Mouse (Mus musculus): ENCODE data around the gene Cdc25b. TPM values are rescaled to one million over a fixed set of nuclear protein-coding genes. Genes with fewer than 3 reads are reported as not detected.

Gene Cdc25b
- total RNA-seq, 4 experiments from 2014 or later: 4.3 to 4.9 (median 4.5) TPM

- peak; percentile 95 for DNase-seq (ENCODE audit: low spot score)
Measured at GRCm38 (mm10) chr2:131159938-131160581, 26.7 kb upstream of the Cdc25b start, which contains the start of gene 1700037H04Rik. Gene 1700037H04Rik (minus strand): TSS chr2:131160081.

GRCm38 (mm10) chr2:131160671-131161111 lies 26.1 kb upstream of the Cdc25b start:
- peak; percentile 47 for DNase-seq (ENCODE audit: low spot score)

GRCm38 (mm10) chr2:131163924-131164323 lies 22.8 kb upstream of the Cdc25b start:
- DNase-seq (ENCODE audit: low spot score): no peak

DNA sequence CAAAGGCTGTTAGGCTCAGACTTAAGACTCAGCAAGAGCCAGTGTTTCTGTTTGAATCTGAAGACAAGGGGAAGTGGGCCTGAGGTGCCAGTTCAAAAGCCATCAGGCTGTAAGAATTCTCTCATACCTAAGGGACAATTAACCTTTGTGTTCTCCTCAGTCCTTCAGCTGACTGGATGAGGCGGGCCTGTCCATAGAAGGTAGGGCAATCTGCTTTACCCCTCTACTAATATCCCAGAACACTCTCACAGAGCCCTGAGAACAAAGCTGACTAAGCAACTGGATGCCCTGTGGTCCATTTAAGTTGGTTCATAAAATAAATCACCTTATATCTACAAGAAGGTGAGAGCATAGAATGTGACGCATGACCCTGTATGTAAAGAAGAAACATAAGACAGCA lies 20.6 kb upstream of the Cdc25b start:
- DNase-seq (ENCODE audit: low spot score): no peak

GRCm38 (mm10) chr2:131167984-131168383 lies 18.8 kb upstream of the Cdc25b start:
- no peak for DNase-seq (ENCODE audit: low spot score)

DNA sequence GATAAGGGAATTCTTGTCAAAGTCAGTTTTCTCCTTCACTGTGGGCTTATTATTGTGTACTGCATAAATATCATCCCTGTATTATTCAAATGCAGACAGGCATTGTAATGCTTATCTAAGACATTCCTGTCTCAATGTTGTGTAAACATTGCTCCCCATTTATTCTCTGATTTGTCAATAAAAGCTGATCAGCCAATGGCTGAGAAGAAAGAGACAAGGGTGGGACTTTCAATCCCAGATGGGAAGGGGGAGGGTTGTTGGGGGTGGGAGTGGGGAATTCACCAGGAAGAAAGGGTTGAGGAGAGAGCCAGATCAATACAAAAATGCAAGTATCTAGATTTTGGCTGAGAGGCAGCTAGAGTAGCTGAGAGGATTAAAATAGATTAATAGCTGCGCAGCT lies 17.8 kb upstream of the Cdc25b start:
- no peak for DNase-seq (ENCODE audit: low spot score)

- DNase-seq (ENCODE audit: low spot score): no peak
Measured at GRCm38 (mm10) chr2:131170936-131171335, 15.8 kb upstream of the Cdc25b start.

DNA sequence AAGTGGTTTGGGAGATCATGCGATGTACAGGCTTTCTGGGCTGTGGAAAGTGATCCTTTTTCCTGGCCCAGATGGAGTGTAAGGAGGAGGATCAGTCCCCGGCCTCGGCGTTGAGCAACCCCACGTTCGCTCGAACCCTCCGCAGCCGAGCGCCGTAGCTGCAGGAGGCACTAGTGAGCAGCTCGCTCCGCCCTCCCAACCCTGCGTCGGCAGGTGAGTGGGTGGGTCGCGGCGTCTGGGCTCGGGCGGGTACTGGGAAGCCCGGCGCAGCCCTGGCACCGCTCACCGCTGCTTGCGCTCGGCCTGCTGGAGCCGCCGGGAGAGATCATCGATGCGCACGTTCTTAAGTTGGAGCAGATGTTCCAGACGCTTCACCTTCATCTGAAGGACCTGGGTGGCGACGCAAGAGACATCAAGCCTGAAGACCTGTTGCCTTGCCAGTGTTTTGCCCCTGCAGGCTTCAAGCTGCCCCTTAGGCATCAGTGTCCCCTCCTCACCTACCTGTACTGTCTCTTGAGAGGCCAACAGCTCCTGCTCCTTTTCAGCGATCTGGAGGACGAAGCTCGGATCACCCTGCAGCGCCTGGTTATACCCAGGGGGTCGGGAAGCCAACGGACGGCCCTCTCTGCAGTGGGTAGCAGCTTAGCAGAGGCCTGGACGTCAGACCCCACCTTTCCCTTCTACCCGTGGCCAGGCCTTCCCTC lies 15.2 kb upstream of the Cdc25b start:
- DNase-seq (ENCODE audit: low spot score): no peak

DNA sequence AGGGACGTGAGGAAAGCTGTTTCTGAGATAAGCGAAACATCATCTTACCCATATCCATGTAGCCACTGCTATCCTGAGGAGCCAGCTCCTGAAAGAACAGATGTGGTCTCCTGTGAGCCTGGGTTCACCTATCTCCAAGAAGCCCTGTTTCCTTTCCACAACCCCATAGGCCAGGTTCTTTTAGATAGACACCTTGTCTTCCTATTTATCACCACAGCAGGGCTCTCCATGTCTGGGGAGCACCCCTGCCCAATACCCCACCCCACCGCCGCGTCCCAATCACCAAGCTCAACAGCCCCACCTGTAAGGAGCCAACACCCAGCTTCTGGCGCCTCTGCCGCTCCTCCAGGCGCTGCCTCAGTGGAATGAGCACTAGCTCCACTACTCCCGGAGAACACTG lies 14.4 kb upstream of the Cdc25b start:
- DNase-seq (ENCODE audit: low spot score): no peak

GRCm38 (mm10) chr2:131174700-131175099 lies 12.0 kb upstream of the Cdc25b start:
- DNase-seq (ENCODE audit: low spot score): peak; percentile 81

DNA sequence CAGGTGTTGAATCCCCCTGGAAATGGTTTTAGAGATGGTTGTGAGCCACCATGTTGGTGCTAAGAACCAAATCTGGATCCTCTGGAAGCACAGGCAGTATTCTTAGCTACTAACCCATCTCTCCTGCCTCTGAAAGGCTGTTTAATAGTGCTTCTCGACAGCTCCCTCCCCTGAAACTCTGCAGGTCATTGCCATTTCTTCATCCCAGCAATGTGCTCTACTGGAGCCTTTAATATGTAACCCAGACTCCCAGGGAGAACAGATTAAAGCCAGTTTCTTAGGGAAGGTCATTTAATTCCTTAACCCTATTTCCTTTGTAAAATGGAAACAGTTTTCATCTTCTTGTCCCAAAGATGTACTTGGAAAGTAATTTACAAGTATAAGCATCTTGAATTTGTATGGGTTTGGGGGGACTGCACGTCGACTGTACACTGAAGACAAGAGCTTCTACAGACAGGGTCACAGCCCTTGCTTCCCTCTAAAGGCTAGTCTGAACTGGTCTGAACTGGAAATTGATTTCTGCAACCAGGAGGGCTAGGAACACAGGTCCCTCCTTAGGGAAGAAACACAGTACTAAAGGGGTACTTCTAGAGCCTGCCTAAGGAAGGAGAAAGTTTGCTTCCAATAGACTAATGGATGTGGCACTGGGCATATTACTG lies 11.3 kb upstream of the Cdc25b start:
- no peak for DNase-seq (ENCODE audit: low spot score)

- no peak for DNase-seq (ENCODE audit: low spot score)
Measured at GRCm38 (mm10) chr2:131175945-131176309, 10.8 kb upstream of the Cdc25b start.

DNA sequence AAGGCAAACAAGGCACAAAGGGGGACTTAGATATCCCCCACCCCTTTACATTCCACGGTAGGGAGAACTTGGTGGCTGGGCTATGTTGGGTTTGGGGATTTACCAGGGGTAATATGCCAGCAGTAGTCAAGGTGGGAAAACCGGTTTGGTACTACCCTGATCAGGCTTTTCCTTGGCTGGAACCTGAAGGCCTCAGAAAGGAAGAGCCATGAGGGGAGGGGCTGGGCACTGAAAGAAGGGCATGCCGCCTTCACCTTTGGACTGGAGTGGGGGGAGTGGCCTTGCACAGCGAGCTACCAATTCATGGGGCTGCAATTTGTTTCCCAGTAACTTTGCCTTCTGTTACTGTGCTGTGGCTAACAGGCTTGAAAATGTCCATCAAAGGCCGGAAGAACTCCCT lies 10.3 kb upstream of the Cdc25b start:
- no peak for DNase-seq (ENCODE audit: low spot score)

DNA sequence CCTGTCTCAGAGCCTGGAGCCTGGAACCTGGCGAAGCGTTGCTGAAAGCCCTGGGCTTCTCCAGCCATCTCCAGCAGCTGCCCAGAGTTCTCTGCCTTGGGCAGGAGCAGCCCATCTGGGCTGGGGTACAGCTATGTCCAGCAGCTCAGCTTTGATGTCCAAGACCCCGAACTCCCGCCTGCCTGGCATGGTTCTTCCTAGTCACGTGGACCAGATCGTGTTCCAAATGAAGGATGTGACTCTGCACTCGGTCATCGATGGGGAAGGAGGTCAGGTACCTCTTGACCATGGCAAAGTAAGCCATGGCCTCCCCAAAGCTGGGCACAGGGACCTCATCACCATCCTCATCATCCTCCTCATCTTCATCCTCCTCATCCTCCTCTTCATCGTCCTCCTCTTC lies 8.8 kb upstream of the Cdc25b start:
- no peak for DNase-seq (ENCODE audit: low spot score)

GRCm38 (mm10) chr2:131178828-131179245 lies 7.9 kb upstream of the Cdc25b start:
- no peak for DNase-seq (ENCODE audit: low spot score)

- DNase-seq (ENCODE audit: low spot score): peak; percentile 46
Measured at GRCm38 (mm10) chr2:131179246-131179886, 7.4 kb upstream of the Cdc25b start.

DNA sequence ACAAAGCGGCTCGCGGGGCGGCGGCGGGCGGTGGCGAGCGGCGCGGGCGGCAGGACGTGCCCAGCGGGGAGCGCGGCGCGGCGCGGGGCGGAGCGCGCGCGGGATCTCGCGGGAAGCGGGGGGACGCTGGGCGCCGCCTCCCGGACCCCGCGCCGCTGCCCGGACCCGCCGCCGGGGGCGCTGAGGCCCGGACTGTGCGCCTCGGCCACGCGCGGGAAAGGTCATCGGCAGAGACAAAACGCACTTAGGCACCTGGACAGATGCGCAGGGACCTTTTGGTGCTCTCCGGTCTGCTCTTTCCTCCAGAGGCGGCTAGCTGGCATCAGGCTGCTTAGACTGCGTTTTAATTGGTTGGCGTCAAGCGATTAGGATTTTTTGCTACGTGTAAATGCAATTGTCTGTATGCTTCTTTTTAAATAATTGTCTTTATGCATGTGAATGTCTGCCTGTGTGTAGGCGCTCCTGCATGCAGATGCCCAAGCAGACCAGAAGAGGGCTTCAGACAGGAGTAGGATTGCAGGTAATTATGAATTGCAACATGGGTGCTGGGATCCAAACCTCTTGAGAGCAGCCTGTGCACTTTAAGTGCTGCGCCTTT lies 6.7 kb upstream of the Cdc25b start, which contains the start of gene Cenpb:
Cenpb (minus strand) TSS at position 78 of the 598 bp plus-strand sequence.
- DNase-seq (ENCODE audit: low spot score): peak; percentile 74

DNA sequence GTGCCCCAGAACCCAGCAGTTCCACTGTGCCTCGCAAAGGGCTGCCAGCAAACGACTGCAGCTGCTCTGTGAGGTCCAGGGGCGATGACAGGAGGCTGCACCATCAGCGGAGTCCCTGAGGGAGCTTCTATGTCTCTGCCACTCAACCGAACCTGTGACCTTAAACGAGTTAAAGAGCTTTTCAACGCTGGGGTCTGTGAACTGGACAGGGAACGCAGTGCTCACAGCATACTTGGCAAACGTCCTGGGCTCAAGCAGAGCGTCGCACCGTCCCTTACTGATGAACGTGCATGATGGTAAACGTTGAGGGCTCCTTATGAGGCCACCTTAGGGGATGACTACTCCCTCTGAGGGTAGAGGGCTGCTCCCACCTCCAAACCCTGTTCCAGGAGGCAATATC lies 406 bp upstream of the Cdc25b start:
- DNase-seq (ENCODE audit: low spot score): no peak

GRCm38 (mm10) chr2:131187602-131187922 lies 813 bp downstream of the Cdc25b start:
- no peak for DNase-seq (ENCODE audit: low spot score)

- no peak for DNase-seq (ENCODE audit: low spot score)
Measured at GRCm38 (mm10) chr2:131188311-131188710, 1.6 kb downstream of the Cdc25b start.

GRCm38 (mm10) chr2:131189521-131190309 lies 3.0 kb downstream of the Cdc25b start:
- no peak for DNase-seq (ENCODE audit: low spot score)

Data from heart, adult 8-10 months (tissue).